Mouse (Mus musculus) bone marrow macrophage, adult 2 months (primary cell): Measurements from ENCODE around the gene Slc38a1.

Source experiments
- CTCF ChIP-seq: IDR thresholded peaks from 2 replicates; pipeline ENCODE4 v1.5.1; 2012; ENCODE audit warnings: low read depth, mild to moderate bottlenecking, low read length, moderate library complexity
- POLR2A ChIP-seq: IDR thresholded peaks from 2 replicates; pipeline ENCODE4 v1.6.1; 2012; ENCODE audit warnings: mild to moderate bottlenecking, low read depth, low read length, borderline replicate concordance

DNA sequence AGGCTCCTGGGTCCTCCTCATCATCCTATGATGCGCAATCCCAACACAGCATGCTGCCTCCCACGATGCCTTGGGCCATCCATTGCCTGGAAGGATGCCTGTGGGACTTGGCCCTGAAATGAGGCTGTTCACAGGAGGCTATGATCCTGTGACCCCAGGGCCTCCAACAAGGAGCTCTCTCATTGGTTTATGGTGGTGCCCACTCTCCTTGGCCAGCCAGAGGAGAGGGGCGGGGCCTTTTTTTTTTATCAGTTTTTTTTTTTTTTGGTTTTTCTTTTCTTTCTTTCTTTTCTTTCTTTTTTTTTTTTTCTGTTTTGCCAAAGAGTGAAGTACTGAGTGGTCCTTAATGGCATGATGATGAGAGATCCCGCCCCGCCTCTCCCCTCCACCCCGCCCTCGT, 106.3 kb downstream of the Slc38a1 start:
- TF ChIP-seq CTCF = no peak
- TF ChIP-seq POLR2A = no peak
